Mouse (Mus musculus) olfactory bulb, adult 2 months (tissue): ENCODE measurements around the gene Mms19.

ENCODE experiments used
- CTCF ChIP-seq: fragments of 200-500 bp; IDR thresholded peaks from 2 replicates; pipeline ENCODE4 v1.5.1; 2012; ENCODE audit warnings: low read depth, mild to moderate bottlenecking, low read length, moderate library complexity; ENCODE audit not compliant: insufficient read depth
- POLR2A ChIP-seq: fragments of 200-500 bp; IDR thresholded peaks from 2 replicates; pipeline ENCODE4 v1.6.1; 2012; ENCODE audit warnings: mild to moderate bottlenecking, low read depth, low read length, moderate library complexity; ENCODE audit not compliant: insufficient read depth

DNA sequence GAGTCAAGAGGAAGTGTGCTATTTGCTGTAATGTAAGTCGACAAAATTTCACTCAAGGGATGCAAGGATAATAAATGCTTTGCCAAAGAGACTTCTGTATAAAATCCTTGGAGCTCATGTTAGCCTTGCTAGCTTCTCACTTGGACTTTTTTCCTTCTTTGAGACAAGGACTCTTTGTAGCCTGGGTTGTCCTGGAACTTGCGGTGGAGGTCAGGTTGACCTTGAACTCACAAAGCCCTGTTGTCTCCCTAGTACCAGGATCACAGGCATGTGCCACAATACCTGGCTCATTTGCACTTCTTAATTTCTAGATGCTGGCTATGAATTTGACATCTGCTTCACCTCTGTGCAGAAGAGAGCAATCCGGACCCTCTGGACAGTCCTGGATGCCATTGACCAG, 65.7 kb downstream of the Mms19 start:
- no peak for TF ChIP-seq CTCF
- TF ChIP-seq POLR2A, result no peak
